Mouse (Mus musculus) stomach, postnatal 0 days (tissue): ENCODE results near the gene Pef1. TPM values are rescaled to one million over a fixed set of nuclear protein-coding genes. Genes with fewer than 3 reads are reported as not detected.

Source experiments
- ATAC-seq: fragments of 200-750 bp; cut with Nextera tagmentation; 2 replicates; pipeline ENCODE4 v1.8.0; 2017; ENCODE audit not compliant: low FRiP score, low TSS enrichment
- DNase-seq: peaks from one replicate; pipeline ENCODE4 v3.0.0-alpha.2; 2016; ENCODE audit warnings: low spot score
- H3K27ac ChIP-seq: fragments of 300-500 bp; sonication (generic); replicated peaks from 2 replicates; pipeline ENCODE4 v1.5.1; 2014; ENCODE audit warnings: mild to moderate bottlenecking, control low read depth
- H3K27me3 ChIP-seq: fragments of 300-500 bp; sonication (generic); 2 replicates; pipeline ENCODE4 v1.6.1; 2014; ENCODE audit warnings: low read length; ENCODE audit not compliant: control insufficient read depth, insufficient read depth
- H3K36me3 ChIP-seq: fragments of 300-500 bp; sonication (generic); 2 replicates; pipeline ENCODE4 v1.6.1; 2014; ENCODE audit warnings: low read length, mixed read lengths; ENCODE audit not compliant: control insufficient read depth, insufficient read depth
- H3K4me1 ChIP-seq: fragments of 300-500 bp; sonication (generic); replicated peaks from 2 replicates; pipeline ENCODE4 v1.6.1; 2014; ENCODE audit warnings: antibody characterized with exemption; ENCODE audit not compliant: control insufficient read depth, insufficient read depth
- H3K4me2 ChIP-seq: fragments of 300-500 bp; sonication (generic); replicated peaks from 2 replicates; pipeline ENCODE4 v1.6.1; 2014; ENCODE audit warnings: low read depth, mild to moderate bottlenecking, control low read depth, moderate library complexity
- H3K4me3 ChIP-seq: fragments of 300-500 bp; sonication (generic); 2 replicates; pipeline ENCODE4 v1.5.1; 2014; ENCODE audit warnings: low read depth, low read length, control low read depth
- H3K9ac ChIP-seq: fragments of 300-500 bp; sonication (generic); 2 replicates; pipeline ENCODE4 v1.6.1; 2014; ENCODE audit warnings: mild to moderate bottlenecking, low read length, control low read depth, mixed read lengths
- H3K9me3 ChIP-seq: fragments of 300-500 bp; sonication (generic); 2 replicates; pipeline ENCODE4 v1.6.1; 2016; ENCODE audit warnings: low read length; ENCODE audit not compliant: control insufficient read depth
- CTCF ChIP-seq: IDR thresholded peaks from 2 replicates; pipeline ENCODE4 v1.5.1; 2016; ENCODE audit warnings: antibody characterized with exemption, low read depth, mild to moderate bottlenecking, moderate library complexity
- EP300 ChIP-seq: optimal IDR thresholded peaks from 2 replicates; pipeline ENCODE3; 2016; ENCODE audit warnings: antibody characterized with exemption
- WGBS: fragments of 180-500 bp; shearing (Covaris S2); extraction: QIAGEN DNeasy Blood & Tissue Kit; methylation state at CpG from one replicate; pipeline ENCODE4 v1.1.7; 2014; 5-methylcytosine and 5-hydroxymethylcytosine counted together
- polyA plus RNA-seq: library from polyadenylated mRNA; unstranded; fragments of >200 nt; fragmentation: Nextera tagmentation; extraction: Ambion mirVana; gene quantifications from 2 replicates; pipeline ENCODE4 v1.2.1, GENCODE M21; 2015

The Pef1 gene
- polyA plus RNA-seq, 1 experiment from 2014 or later: 64.7 TPM

DNA sequence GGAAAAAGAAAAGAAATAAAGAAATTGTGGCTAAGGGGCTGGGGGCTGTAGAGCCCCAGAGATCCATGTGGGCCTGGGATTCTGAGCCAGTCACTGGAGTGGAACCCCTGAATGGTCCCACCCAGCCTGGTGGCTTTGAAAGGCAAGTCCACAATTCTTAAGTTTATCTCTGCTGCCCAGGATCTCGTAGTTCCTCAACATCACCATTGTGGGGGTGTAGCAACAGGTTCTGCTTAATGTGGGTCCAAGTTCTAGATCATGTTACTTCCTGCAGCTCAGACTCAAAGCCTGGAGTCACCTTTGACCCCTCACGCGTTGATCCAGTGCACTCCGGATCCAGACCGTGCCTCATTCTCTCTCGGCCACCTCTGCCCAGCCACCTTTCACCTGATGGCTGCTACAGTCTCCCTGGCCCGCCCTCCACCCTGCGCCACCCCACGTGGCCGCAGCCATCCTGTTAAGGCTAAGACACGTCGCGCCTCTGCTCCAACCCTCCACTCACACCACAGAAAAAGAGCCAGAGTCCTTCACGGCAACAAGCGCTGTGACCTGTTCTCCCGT lies 67.1 kb downstream of the Pef1 start:
- Histone ChIP-seq H3K9me3 (no peaks in the 10 kb centered on the region), H3K9ac (no peak overlapping the region), H3K36me3 (peaks cover 3% of the 10 kb centered on the region; the same call in 1 of the 2 replicates), H3K27ac (peak overlapping the region; percentile 72), H3K27me3 (no peaks in the 10 kb centered on the region), H3K4me1 (peaks cover 19% of the 10 kb centered on the region), H3K4me3 (no peak overlapping the region), H3K4me2 (no peak overlapping the region)
- DNase-seq: peak; percentile 72
- TF ChIP-seq EP300: no peak
- TF ChIP-seq CTCF: no peak
- peak; percentile 53 for ATAC-seq
- WGBS: 75% methylated on average over 16 of the region's 16 CpGs

DNA sequence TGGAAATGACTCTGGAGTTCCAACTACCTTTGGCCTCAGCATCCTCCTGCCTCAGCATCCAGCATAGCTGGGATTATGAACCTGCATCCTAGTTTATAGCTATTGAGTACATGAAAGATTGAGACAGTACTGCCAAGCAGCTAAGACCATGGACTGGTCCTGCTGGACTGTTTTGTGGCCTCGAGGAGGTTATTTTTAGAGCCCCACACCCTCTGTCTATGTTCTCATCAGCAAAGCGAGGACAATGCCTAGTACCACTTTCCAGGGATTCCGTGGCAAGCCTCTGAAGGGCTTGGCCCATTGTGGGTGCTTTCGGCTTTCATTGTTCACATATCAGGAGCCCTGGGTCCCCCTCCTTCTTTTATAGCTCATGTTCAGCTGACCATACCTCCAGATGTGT lies 68.0 kb downstream of the Pef1 start:
- ATAC-seq (no peak), DNase-seq (no peak)
- H3K9ac ChIP-seq: no peak overlapping the region
- TF ChIP-seq EP300 (no peak), CTCF (no peak)
- H3K4me1 ChIP-seq: peaks cover 23% of the 10 kb centered on the region
- 78% methylated on average over 4 of the region's 4 CpGs for WGBS
- H3K27me3 ChIP-seq: no peaks in the 10 kb centered on the region
- no peak overlapping the region for H3K4me2 ChIP-seq
- no peak overlapping the region for H3K27ac ChIP-seq
- H3K4me3 ChIP-seq: no peak overlapping the region
- H3K36me3 ChIP-seq: peaks cover 3% of the 10 kb centered on the region; the same call in 1 of the 2 replicates
- no peaks in the 10 kb centered on the region for H3K9me3 ChIP-seq

- Histone ChIP-seq H3K4me2 (peak overlapping the region; percentile 75), H3K4me1 (peaks cover 29% of the 10 kb centered on the region), H3K4me3 (peak overlapping the region; percentile 6; the same call in 1 of the 2 replicates), H3K27ac (peak overlapping the region; percentile 91), H3K36me3 (no peaks in the 10 kb centered on the region; the same call in 1 of the 2 replicates), H3K9ac (peak overlapping the region; percentile 47; the same call in 1 of the 2 replicates), H3K27me3 (no peaks in the 10 kb centered on the region), H3K9me3 (no peaks in the 10 kb centered on the region)
- DNase-seq (peak; percentile 50), ATAC-seq (peak; percentile 8; the same call in 1 of the 2 replicates)
- TF ChIP-seq EP300 (no peak), CTCF (no peak)
- whole genome bisulfite sequencing: 19% methylated on average over 11 of the region's 11 CpGs
Measured at GRCm38 (mm10) chr4:130171951-130172765, 69.8 kb downstream of the Pef1 start.

DNA sequence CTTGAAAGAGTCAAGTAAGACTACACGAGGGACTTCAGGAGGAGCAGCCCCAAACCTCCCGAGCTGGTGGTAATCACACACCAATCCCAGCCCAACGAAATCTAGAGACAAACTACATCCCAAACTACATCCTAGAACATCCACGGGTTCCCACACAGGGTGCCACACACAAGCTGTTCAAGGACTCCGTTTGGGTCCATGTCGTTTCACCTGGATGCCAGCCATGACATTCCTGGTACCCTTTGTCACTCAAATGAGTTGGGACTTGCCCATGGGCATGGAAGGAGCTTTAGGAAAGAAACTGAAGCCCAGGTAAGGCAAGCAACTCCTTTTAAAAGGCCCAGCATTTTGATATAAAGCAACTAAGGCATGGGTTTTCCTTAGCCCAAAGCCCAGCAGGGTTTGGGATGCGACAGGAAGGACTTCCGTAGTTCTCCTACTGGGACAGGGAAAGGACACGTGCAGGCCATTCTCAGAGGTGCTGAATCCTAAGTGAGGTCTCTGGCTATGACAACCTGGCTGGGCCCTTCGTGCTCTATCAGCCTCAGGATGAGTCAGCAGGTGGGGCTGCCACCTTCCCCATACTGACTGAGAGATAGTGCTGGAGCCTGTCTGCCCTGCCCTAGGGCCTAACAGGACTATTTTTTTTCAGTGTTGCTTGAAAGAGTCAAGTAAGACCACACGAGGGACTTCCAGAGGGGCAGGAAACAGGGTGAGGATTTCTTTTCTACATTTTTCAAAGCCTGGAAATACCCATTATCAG lies 70.9 kb downstream of the Pef1 start:
- ATAC-seq (no peak), DNase-seq (peak; percentile 55)
- Histone ChIP-seq H3K4me1 (peaks cover 22% of the 10 kb centered on the region), H3K27ac (peak overlapping the region; percentile 91), H3K9me3 (no peaks in the 10 kb centered on the region), H3K4me3 (peak overlapping the region; percentile 44), H3K4me2 (peak overlapping the region; percentile 75), H3K27me3 (no peaks in the 10 kb centered on the region), H3K36me3 (no peaks in the 10 kb centered on the region; the same call in 1 of the 2 replicates), H3K9ac (peak overlapping the region; percentile 61)
- TF ChIP-seq CTCF (peak; percentile 9; the same call in 1 of the 2 replicates), EP300 (no peak)
- 52% methylated on average over 11 of the region's 11 CpGs for WGBS

GRCm38 (mm10) chr4:130173911-130174311 lies 71.6 kb downstream of the Pef1 start:
- no peaks in the 10 kb centered on the region for H3K9me3 ChIP-seq
- ATAC-seq (peak; percentile 1; the same call in 1 of the 2 replicates), DNase-seq (peak; percentile 49)
- TF ChIP-seq EP300 (no peak), CTCF (no peak)
- H3K27me3 ChIP-seq: no peaks in the 10 kb centered on the region
- H3K4me1 ChIP-seq: peaks cover 17% of the 10 kb centered on the region
- H3K36me3 ChIP-seq: no peaks in the 10 kb centered on the region; the same call in 1 of the 2 replicates
- peak overlapping the region; percentile 91 for H3K27ac ChIP-seq
- peak overlapping the region; percentile 44 for H3K4me3 ChIP-seq
- WGBS: 28% methylated on average over 19 of the region's 19 CpGs
- H3K9ac ChIP-seq: peak overlapping the region; percentile 61
- peak overlapping the region; percentile 75 for H3K4me2 ChIP-seq
